Mouse (Mus musculus) hindbrain, postnatal 0 days (tissue): Measurements from ENCODE around the gene Eif5. TPM values are rescaled to one million over a fixed set of nuclear protein-coding genes. Genes with fewer than 3 reads are reported as not detected.

Source experiments
- ATAC-seq: fragments of 200-750 bp; cut with Nextera tagmentation; 2 replicates; pipeline ENCODE4 v1.8.0; 2017; ENCODE audit warnings: mild to moderate bottlenecking, moderate TSS enrichment, moderate library complexity
- DNase-seq: peaks from one replicate; pipeline ENCODE4 v3.0.0-alpha.2; 2015; ENCODE audit warnings: low spot score
- H3K27ac ChIP-seq: fragments of 300-500 bp; sonication (generic); 2 replicates; pipeline ENCODE4 v1.5.1; 2014; ENCODE audit warnings: mild to moderate bottlenecking
- H3K27me3 ChIP-seq: fragments of 300-500 bp; sonication (generic); 2 replicates; pipeline ENCODE4 v1.6.1; 2014; ENCODE audit warnings: low read length, mixed read lengths; ENCODE audit not compliant: insufficient read depth
- H3K36me3 ChIP-seq: fragments of 300-500 bp; sonication (generic); 2 replicates; pipeline ENCODE4 v1.6.1; 2014; ENCODE audit warnings: low read length, mixed read lengths; ENCODE audit not compliant: insufficient read depth
- H3K4me1 ChIP-seq: fragments of 300-500 bp; sonication (generic); 2 replicates; pipeline ENCODE4 v1.6.1; 2014; ENCODE audit warnings: antibody characterized with exemption, low read length, mixed read lengths; ENCODE audit not compliant: insufficient read depth
- H3K4me2 ChIP-seq: fragments of 300-500 bp; sonication (generic); 2 replicates; pipeline ENCODE4 v1.6.1; 2014; ENCODE audit warnings: low read depth, mild to moderate bottlenecking, low read length, moderate library complexity, mixed read lengths
- H3K4me3 ChIP-seq: fragments of 300-500 bp; sonication (generic); 2 replicates; pipeline ENCODE4 v1.5.1; 2014; ENCODE audit warnings: low read length
- H3K9ac ChIP-seq: fragments of 300-500 bp; sonication (generic); replicated peaks from 2 replicates; pipeline ENCODE4 v1.6.1; 2014; ENCODE audit warnings: mild to moderate bottlenecking, low read length, moderate library complexity, mixed read lengths
- H3K9me3 ChIP-seq: fragments of 300-500 bp; sonication (generic); 2 replicates; pipeline ENCODE4 v1.6.1; 2016; ENCODE audit warnings: low read length, mixed read lengths
- CTCF ChIP-seq: IDR thresholded peaks from 2 replicates; pipeline ENCODE4 v1.5.1; 2016; ENCODE audit warnings: antibody characterized with exemption, control low read depth, low read depth
- WGBS: fragments of 180-500 bp; shearing (Covaris S2); extraction: QIAGEN DNeasy Blood & Tissue Kit; methylation state at CpG from one replicate; pipeline ENCODE4 v1.1.7; 2014; 5-methylcytosine and 5-hydroxymethylcytosine counted together
- polyA plus RNA-seq: library from polyadenylated mRNA; unstranded; fragments of >200 nt; fragmentation: Nextera tagmentation; extraction: Ambion mirVana; gene quantifications from 2 replicates; pipeline ENCODE4 v1.2.1, GENCODE M21; 2015
- total RNA-seq: library from RNA; depleted of rRNA; stranded (reverse); fragments of >200 nt; gene quantifications from 2 replicates; pipeline ENCODE4 v1.2.3, GENCODE M21; 2014

The Eif5 gene
- total and polyA plus RNA-seq, 2 experiments from 2014 or later, result 197 to 576 TPM

- 51% methylated on average over 7 of the region's 7 CpGs for WGBS
- H3K9me3 ChIP-seq, result no peaks in the 10 kb centered on the region
- peak overlapping the region; percentile 78 for H3K27ac ChIP-seq
- H3K4me3 ChIP-seq, result no peak overlapping the region
- no peak for TF ChIP-seq CTCF
- DNase-seq (peak; percentile 50), ATAC-seq (peak; percentile 77)
- H3K36me3 ChIP-seq, result no peaks in the 10 kb centered on the region
- 0 out of 2 replicates have a peak, but pooled peaks cover 6% of the 10 kb centered on the region for H3K4me1 ChIP-seq
- no peak overlapping the region for H3K9ac ChIP-seq
- no peak overlapping the region for H3K4me2 ChIP-seq
- H3K27me3 ChIP-seq, result no peaks in the 10 kb centered on the region
These were observed 23.5 kb upstream of the Eif5 start for GRCm38 (mm10) chr12:111514231-111514792.

DNA sequence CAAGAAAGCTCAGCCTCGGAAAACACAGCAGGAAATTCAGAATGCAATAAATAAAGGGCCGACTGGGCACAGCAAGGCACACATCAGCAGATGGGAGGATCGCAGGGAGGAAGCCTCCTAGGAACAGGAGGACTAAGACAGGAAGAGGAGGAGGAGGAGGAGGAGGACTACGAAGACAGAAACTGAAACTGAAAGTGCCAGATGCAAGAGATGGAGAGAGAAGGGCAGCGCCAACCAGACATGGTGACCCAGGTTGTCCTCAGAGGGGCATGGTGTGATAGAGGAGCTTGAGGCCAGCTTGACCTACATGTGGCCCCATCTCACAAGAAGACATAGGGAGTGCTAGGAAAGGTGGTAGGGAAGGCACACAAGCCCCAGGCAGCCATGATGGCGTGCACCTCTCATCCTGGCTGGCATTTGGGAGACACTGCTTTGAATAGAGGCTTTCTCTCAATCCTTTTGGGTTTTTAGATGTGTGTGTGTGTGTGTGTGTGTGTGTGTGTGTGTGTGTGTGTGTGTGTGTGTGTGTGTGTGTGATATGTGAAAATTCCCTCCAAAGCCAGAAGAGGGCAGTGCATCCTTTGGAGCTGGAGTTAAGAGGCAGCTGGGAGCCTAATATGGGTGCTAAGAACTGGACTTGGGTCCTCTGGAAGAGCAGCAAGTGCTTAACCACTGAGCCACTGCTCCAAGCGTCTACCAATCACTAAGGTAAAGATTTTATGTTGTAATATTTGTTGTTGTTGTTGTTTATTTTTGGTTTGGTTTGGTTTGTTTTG lies 22.8 kb upstream of the Eif5 start:
- Histone ChIP-seq H3K9ac (no peak overlapping the region), H3K4me3 (no peak overlapping the region), H3K36me3 (no peaks in the 10 kb centered on the region), H3K9me3 (no peaks in the 10 kb centered on the region), H3K4me2 (no peak overlapping the region), H3K27ac (peak overlapping the region; percentile 78), H3K4me1 (0 out of 2 replicates have a peak, but pooled peaks cover 6% of the 10 kb centered on the region), H3K27me3 (no peaks in the 10 kb centered on the region)
- no peak for DNase-seq
- WGBS, result 61% methylated on average over 7 of the region's 7 CpGs
- TF ChIP-seq CTCF, result no peak
- no peak for ATAC-seq

DNA sequence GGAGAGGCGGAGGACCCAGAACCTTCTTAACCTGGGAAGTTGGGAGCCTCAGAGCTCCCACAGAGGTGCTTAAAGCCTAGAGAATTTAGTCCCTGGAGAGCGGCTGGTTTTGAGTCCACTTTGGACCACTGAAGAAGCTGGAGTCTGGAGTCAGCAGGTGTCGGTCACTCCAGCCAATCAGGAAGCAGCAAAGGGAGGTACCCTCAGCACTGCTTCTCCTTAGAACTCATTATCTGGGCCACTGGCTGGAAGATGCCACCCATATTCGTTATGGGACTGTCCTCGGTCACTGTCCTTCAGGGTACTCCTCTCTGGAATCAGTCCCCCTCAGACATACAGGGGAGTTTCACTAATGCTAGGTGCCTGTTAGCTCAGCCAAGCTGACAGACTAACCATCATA lies 21.9 kb upstream of the Eif5 start:
- no peak overlapping the region for H3K9ac ChIP-seq
- DNase-seq (no peak), ATAC-seq (no peak)
- H3K27me3 ChIP-seq, result no peaks in the 10 kb centered on the region
- no peak overlapping the region for H3K27ac ChIP-seq
- no peak overlapping the region for H3K4me3 ChIP-seq
- H3K36me3 ChIP-seq, result no peaks in the 10 kb centered on the region
- H3K4me2 ChIP-seq, result no peak overlapping the region
- WGBS, result 94% methylated on average over 5 of the region's 5 CpGs
- 0 out of 2 replicates have a peak, but pooled peaks cover 6% of the 10 kb centered on the region for H3K4me1 ChIP-seq
- H3K9me3 ChIP-seq, result no peaks in the 10 kb centered on the region
- TF ChIP-seq CTCF, result no peak

DNA sequence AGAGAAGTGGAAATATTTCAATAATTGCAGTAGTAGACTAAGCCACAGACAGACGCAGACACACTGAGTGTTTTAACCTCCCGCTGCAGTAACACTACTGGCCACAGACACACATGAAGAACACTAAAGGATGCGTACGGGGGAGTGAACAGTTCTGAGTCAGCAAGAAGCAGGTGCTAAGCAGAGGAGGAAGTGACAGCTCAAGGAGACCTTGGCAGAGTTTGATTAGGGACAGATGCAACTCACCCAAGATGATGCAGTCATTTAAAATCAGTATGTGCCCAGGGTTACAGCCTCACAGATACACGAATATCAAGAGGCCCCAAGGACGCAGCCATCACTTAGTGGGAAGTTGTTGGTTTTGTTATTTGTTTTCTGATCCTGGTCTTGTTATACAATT lies 21.0 kb upstream of the Eif5 start:
- no peaks in the 10 kb centered on the region for H3K27me3 ChIP-seq
- DNase-seq, result no peak
- no peak overlapping the region for H3K4me3 ChIP-seq
- no peak for TF ChIP-seq CTCF
- H3K27ac ChIP-seq, result no peak overlapping the region
- H3K9me3 ChIP-seq, result 0 out of 2 replicates have a peak, but pooled peaks cover under 1% of the 10 kb centered on the region
- 0 out of 2 replicates have a peak, but pooled peaks cover 6% of the 10 kb centered on the region for H3K4me1 ChIP-seq
- WGBS, result 89% methylated on average over 6 of the region's 6 CpGs
- no peaks in the 10 kb centered on the region for H3K36me3 ChIP-seq
- no peak for ATAC-seq
- no peak overlapping the region for H3K9ac ChIP-seq
- H3K4me2 ChIP-seq, result no peak overlapping the region

GRCm38 (mm10) chr12:111517901-111518300 lies 19.9 kb upstream of the Eif5 start:
- no peak overlapping the region for H3K4me2 ChIP-seq
- H3K9me3 ChIP-seq, result 0 out of 2 replicates have a peak, but pooled peaks cover 2% of the 10 kb centered on the region
- no peak for TF ChIP-seq CTCF
- no peaks in the 10 kb centered on the region for H3K27me3 ChIP-seq
- ATAC-seq (no peak), DNase-seq (no peak)
- WGBS, result 63% methylated on average over 4 of the region's 4 CpGs
- no peaks in the 10 kb centered on the region for H3K36me3 ChIP-seq
- no peak overlapping the region for H3K4me3 ChIP-seq
- no peak overlapping the region for H3K9ac ChIP-seq
- 0 out of 2 replicates have a peak, but pooled peaks cover 6% of the 10 kb centered on the region for H3K4me1 ChIP-seq
- no peak overlapping the region for H3K27ac ChIP-seq

GRCm38 (mm10) chr12:111518391-111518790 lies 19.4 kb upstream of the Eif5 start:
- Histone ChIP-seq H3K4me3 (no peak overlapping the region), H3K4me1 (0 out of 2 replicates have a peak, but pooled peaks cover 6% of the 10 kb centered on the region), H3K9ac (no peak overlapping the region), H3K9me3 (0 out of 2 replicates have a peak, but pooled peaks cover 2% of the 10 kb centered on the region), H3K36me3 (no peaks in the 10 kb centered on the region), H3K27me3 (no peaks in the 10 kb centered on the region), H3K4me2 (no peak overlapping the region), H3K27ac (no peak overlapping the region)
- WGBS, result 89% methylated on average over 9 of the region's 9 CpGs
- no peak for DNase-seq
- TF ChIP-seq CTCF, result no peak
- ATAC-seq, result no peak
